8 mouse cellular contexts compared by ENCODE assay signal in the genomic region with DNA sequence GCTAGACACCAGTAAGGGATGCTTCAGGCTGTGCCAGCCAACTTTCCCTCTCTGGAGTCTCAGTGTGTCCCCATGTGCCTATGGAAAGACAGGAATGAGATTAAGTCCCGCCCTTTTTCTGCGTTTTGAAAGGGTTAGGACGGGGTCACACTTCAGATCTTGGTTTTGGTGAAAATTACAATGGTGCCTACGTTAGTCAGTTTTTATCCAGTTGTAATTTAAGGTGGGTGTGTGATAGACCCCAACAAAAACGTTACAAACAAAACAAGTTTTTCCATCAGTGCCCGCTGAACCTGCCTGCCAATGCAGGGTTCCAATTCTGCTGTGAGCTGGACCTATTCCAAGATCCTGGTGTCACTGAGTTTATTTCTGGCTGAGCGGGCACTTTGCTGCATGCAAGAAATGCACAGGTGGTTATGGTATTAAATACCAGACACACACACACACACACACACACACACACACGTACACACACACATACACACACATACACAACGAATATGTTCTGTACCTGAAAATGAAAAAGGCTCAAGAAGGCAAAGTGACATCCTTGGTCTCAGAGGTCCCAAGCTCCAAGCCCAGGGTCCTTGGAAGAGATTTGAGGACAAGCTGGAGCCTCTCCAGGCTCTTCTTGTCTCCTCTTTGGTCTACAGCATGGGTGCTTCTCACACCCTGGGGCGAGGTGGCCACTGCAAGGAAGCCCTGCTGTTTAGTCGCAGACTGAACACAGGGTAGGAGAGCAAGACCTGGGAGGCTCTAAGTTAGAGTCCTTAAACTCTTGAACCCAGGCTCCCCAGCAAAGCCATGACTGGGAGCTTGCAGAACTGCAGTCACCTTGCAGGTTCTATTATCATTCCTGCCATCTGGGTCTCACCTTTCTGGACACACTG. TPM values are rescaled to one million over a fixed set of nuclear protein-coding genes. Genes with fewer than 3 reads are reported as not detected.
DNase-seq lines count a peak whose midpoint lies in the region; ATAC-seq and TF ChIP-seq lines count a peak whose summit lies in the region.

No protein-coding gene starts in this region.

- peak overlapping the region; percentile 90 for H3K9ac ChIP-seq in heart, postnatal 0 days (replicated peaks; ENCODE audit: low read depth, low read length)
- H3K9ac ChIP-seq in liver, embryonic 11.5 days (ENCODE audit: low read depth, low read length): peak overlapping the region; percentile 66

- no peaks in the 10 kb centered on the region for H3K9me3 ChIP-seq in heart, postnatal 0 days (replicated peaks; ENCODE audit: control insufficient read depth, low read length)
- H3K9me3 ChIP-seq in liver, embryonic 11.5 days (ENCODE audit: control insufficient read depth, low read length): no peaks in the 10 kb centered on the region

- TF ChIP-seq EP300 in heart, postnatal 0 days (IDR thresholded peaks at IDR 0.05; ENCODE audit: low read depth): no peak

- no peak for TF ChIP-seq POLR2A in small intestine, adult 2 months (IDR thresholded peaks at IDR 0.05; ENCODE audit: low read depth, low read length)

- no peak for ATAC-seq in heart, postnatal 0 days (ENCODE audit: insufficient read depth, low read depth)
- no peak for ATAC-seq in liver, embryonic 11.5 days (replicated peaks; ENCODE audit: low FRiP score)

- peak overlapping the region; percentile 88 for H3K4me2 ChIP-seq in heart, postnatal 0 days (ENCODE audit: low read depth, low read length)
- H3K4me2 ChIP-seq in liver, embryonic 11.5 days: peak overlapping the region; percentile 75

- WGBS in heart, postnatal 0 days: 19% methylated on average over 11 of the region's 11 CpGs
- WGBS in liver, embryonic 11.5 days: 37% methylated on average over 11 of the region's 11 CpGs
- 20% methylated on average over 11 of the region's 11 CpGs for WGBS in small intestine, adult 2 months

- no peaks in the 10 kb centered on the region for H3K27me3 ChIP-seq in heart, postnatal 0 days (ENCODE audit: control insufficient read depth, insufficient read depth, low read length)
- no peaks in the 10 kb centered on the region for H3K27me3 ChIP-seq in liver, embryonic 11.5 days (replicated peaks; ENCODE audit: control insufficient read depth, insufficient read depth, low read length)
- H3K27me3 ChIP-seq in small intestine, adult 2 months (ENCODE audit: control insufficient read depth, insufficient read depth, low read length): no peaks in the 10 kb centered on the region

- DNase-seq in left cerebral cortex, postnatal 4 days: peak; percentile 65
- DNase-seq in left cerebral cortex, adult 11 months (ENCODE audit: low spot score): no peak
- peak; percentile 89 to 90 for DNase-seq in cerebellum, postnatal 10 days
- DNase-seq in heart, postnatal 0 days (ENCODE audit: low spot score): peak; percentile 44
- DNase-seq in liver, embryonic 11.5 days (ENCODE audit: low spot score): no peak
- DNase-seq in layer of hippocampus, adult 8-10 months (ENCODE audit: low spot score in 2 of 2): no peak
- no peak for DNase-seq in B cell, adult 2 months

- H3K27ac ChIP-seq in heart, postnatal 0 days (ENCODE audit: low read depth): peak overlapping the region; percentile 96
- H3K27ac ChIP-seq in liver, embryonic 11.5 days (ENCODE audit: low read depth, low read length): peak overlapping the region; percentile 89; the same call in 1 of the 2 replicates
- peak overlapping the region; percentile 27; the same call in 1 of the 2 replicates for H3K27ac ChIP-seq in small intestine, adult 2 months (ENCODE audit: insufficient read depth, low read depth, low read length)

- H3K4me1 ChIP-seq in heart, postnatal 0 days (ENCODE audit: control insufficient read depth, insufficient read depth): peaks cover 33% of the 10 kb centered on the region
- H3K4me1 ChIP-seq in liver, embryonic 11.5 days (replicated peaks; ENCODE audit: control insufficient read depth, insufficient read depth, low read length): peaks cover 33% of the 10 kb centered on the region
- peaks cover 20% of the 10 kb centered on the region for H3K4me1 ChIP-seq in small intestine, adult 2 months (ENCODE audit: control insufficient read depth, insufficient read depth, insufficient read length, low read length)

- peak overlapping the region; percentile 95 for H3K4me3 ChIP-seq in heart, postnatal 0 days (ENCODE audit: low read depth, low read length)
- H3K4me3 ChIP-seq in liver, embryonic 11.5 days (ENCODE audit: low read depth, low read length): peak overlapping the region; percentile 94
- H3K4me3 ChIP-seq in small intestine, adult 2 months (ENCODE audit: low read depth, low read length): peak overlapping the region; percentile 91

- intact Hi-C loops in left cerebral cortex, postnatal 4 days (cut with DNase I): no loop called here

- H3K36me3 ChIP-seq in heart, postnatal 0 days (replicated peaks; ENCODE audit: control insufficient read depth, insufficient read depth, low read length): no peaks in the 10 kb centered on the region
- no peaks in the 10 kb centered on the region for H3K36me3 ChIP-seq in liver, embryonic 11.5 days (ENCODE audit: control insufficient read depth, insufficient read depth, low read length)
- no peaks in the 10 kb centered on the region for H3K36me3 ChIP-seq in small intestine, adult 2 months (ENCODE audit: control insufficient read depth, insufficient read depth, low read length)

- TF ChIP-seq CTCF in heart, postnatal 0 days (IDR thresholded peaks at IDR 0.05; ENCODE audit: low read depth): no peak
- TF ChIP-seq CTCF in small intestine, adult 2 months (IDR thresholded peaks at IDR 0.05; ENCODE audit: extremely low read depth, insufficient read length, insufficient replicate concordance, low read depth, low read length): no peak

RNA-seq across cellular contexts. Expression of gene Brd3, which starts 30.9 kb away (rescaled TPM):
- total RNA-seq in left cerebral cortex, postnatal 4 days (2021): 100 to 1,000 TPM; 119 to 123 TPM
- 13.0 and 19.6 TPM in 2 replicates for total RNA-seq in heart, postnatal 0 days (2014; rRNA removed; ENCODE audit: low replicate concordance)
- 37.1 and 40.8 TPM in 2 replicates for polyA plus RNA-seq in heart, postnatal 0 days (2015; fragmentation: Nextera tagmentation; extraction: Ambion mirVana)
- 111 and 113 TPM in 2 replicates for polyA plus RNA-seq in liver, embryonic 11.5 days (2014; fragmentation: Nextera tagmentation; extraction: Ambion mirVana)
- polyA plus RNA-seq in small intestine, adult 2 months (2012; rRNA removed): 8.4 and 14.9 TPM in 2 replicates
- 10 to 100 TPM; 40.6 to 47.9 (median 46.6) TPM for total RNA-seq in layer of hippocampus, adult 8-10 months (2022)

RNA-seq across cellular contexts. Expression of gene Brd3os, which starts 34.4 kb away (rescaled TPM):
- total RNA-seq in left cerebral cortex, postnatal 4 days (2021): 10 to 100 TPM; 23.6 to 27.2 TPM
- 0.11 and 1.0 TPM in 2 replicates for total RNA-seq in heart, postnatal 0 days (2014; rRNA removed; ENCODE audit: low replicate concordance)
- 1.9 and 2.2 TPM in 2 replicates for polyA plus RNA-seq in heart, postnatal 0 days (2015; fragmentation: Nextera tagmentation; extraction: Ambion mirVana)
- polyA plus RNA-seq in liver, embryonic 11.5 days (2014; fragmentation: Nextera tagmentation; extraction: Ambion mirVana): 2.2 and 2.8 TPM in 2 replicates
- 0.81 and 1.4 TPM in 2 replicates for polyA plus RNA-seq in small intestine, adult 2 months (2012; rRNA removed)
- total RNA-seq in layer of hippocampus, adult 8-10 months (2022): 10 to 100 TPM; 23.5 to 28.6 (median 27.9) TPM

RNA-seq across cellular contexts. Expression of gene Wdr5, which starts 38.4 kb away (rescaled TPM):
- 10 to 100 TPM; 52.5 to 52.8 TPM for total RNA-seq in left cerebral cortex, postnatal 4 days (2021)
- 21.8 and 31.7 TPM in 2 replicates for total RNA-seq in heart, postnatal 0 days (2014; rRNA removed; ENCODE audit: low replicate concordance)
- 17.1 and 17.8 TPM in 2 replicates for polyA plus RNA-seq in heart, postnatal 0 days (2015; fragmentation: Nextera tagmentation; extraction: Ambion mirVana)
- 76.7 and 78.0 TPM in 2 replicates for polyA plus RNA-seq in liver, embryonic 11.5 days (2014; fragmentation: Nextera tagmentation; extraction: Ambion mirVana)
- 12.2 and 22.6 TPM in 2 replicates for polyA plus RNA-seq in small intestine, adult 2 months (2012; rRNA removed)
- total RNA-seq in layer of hippocampus, adult 8-10 months (2022): 10 to 100 TPM; 25.7 to 29.8 (median 27.9) TPM

RNA-seq across cellular contexts. Expression of gene Vav2, which starts 49.7 kb away (rescaled TPM):
- total RNA-seq in left cerebral cortex, postnatal 4 days (2021): 10 to 100 TPM; 59.2 to 60.4 TPM
- total RNA-seq in heart, postnatal 0 days (2014; rRNA removed; ENCODE audit: low replicate concordance): 15.6 and 16.8 TPM in 2 replicates
- polyA plus RNA-seq in heart, postnatal 0 days (2015; fragmentation: Nextera tagmentation; extraction: Ambion mirVana): 2.3 and 2.4 TPM in 2 replicates
- polyA plus RNA-seq in liver, embryonic 11.5 days (2014; fragmentation: Nextera tagmentation; extraction: Ambion mirVana): 6.0 and 6.6 TPM in 2 replicates
- 21.8 and 59.5 TPM in 2 replicates for polyA plus RNA-seq in small intestine, adult 2 months (2012; rRNA removed)
- 10 to 100 TPM in 3 of 4 experiments, 1 to 10 TPM in 1; 9.1 to 12.9 (median 11.8) TPM for total RNA-seq in layer of hippocampus, adult 8-10 months (2022)

Comparison
In these comparisons a context has a peak if more than half of its experiments do, and no peak if none do; other contexts are left out.
1. DNase-seq: peak in left cerebral cortex, postnatal 4 days (single experiment), cerebellum, postnatal 10 days (2 of 2) and heart, postnatal 0 days (single experiment); none in left cerebral cortex, adult 11 months (single experiment), liver, embryonic 11.5 days (single experiment), layer of hippocampus, adult 8-10 months (0 of 2) and B cell, adult 2 months (0 of 2).
2. H3K27ac ChIP-seq: peak in every context shown above with its lines; median percentile 96 in heart, postnatal 0 days; 89 in liver, embryonic 11.5 days; 27 in small intestine, adult 2 months.
3. RNA of gene Brd3os, which starts 34.4 kb away (total RNA-seq): 23.5 to 28.6 TPM in layer of hippocampus, adult 8-10 months and 23.6 to 27.2 TPM in left cerebral cortex, postnatal 4 days; 0.11 to 1.0 TPM in heart, postnatal 0 days; every median in the first group is over 10 times any median in the second.
4. Peak in every context shown above with its lines, with median percentiles within 50 percentile points of each other: H3K4me3 ChIP-seq.